Mouse (Mus musculus): ENCODE results near the gene Amd1.
A peak's percentile ranks its signal among the peaks of the same experiment; 100 is the strongest.

The Amd1 gene

DNA sequence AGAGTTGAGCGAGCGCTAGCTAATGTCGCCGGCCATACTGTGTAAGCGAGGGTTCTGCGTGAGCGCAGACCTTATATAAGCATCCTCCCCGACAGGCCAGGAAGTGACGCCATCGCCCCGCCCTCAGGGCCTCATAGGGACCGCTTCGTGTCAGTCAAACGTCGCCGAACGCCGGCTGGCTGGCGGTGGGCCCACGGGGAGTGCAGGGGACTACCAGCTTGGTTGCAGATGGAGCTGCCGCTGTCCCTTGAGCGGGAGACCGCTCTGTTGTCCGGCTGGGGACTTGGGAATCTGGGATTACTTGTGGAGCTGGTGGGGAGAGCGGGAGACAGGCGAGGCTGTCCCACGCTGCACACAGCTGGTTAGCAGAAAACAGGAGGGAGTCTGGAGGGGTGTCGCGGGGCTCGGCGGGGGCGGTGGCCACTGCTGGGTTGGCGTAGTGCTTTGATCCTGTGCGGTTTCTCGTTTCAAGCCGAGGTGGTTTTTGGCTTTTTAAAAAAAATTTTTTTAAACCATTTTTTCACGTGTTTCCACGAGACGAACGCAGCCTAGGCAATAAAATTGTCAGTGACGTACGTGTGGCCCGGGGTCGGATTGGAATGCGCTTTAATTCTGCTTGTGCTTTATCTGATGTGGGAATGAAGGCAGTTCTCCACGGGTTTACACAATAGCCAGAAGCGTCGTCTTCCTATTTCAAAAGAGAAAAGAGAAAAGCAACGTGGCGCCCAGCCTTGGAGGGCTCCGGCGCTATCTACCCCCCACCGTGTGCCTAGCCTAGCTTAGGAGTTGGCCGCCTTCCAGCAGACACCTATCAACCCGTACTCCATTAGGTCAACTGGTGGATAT lies at the start of gene Amd1:
TSS of gene Amd1 (minus strand) at position 47 of the 846 bp plus-strand sequence.
- peak; percentile 96 for DNase-seq (ENCODE audit: low read depth, low spot score)

DNA sequence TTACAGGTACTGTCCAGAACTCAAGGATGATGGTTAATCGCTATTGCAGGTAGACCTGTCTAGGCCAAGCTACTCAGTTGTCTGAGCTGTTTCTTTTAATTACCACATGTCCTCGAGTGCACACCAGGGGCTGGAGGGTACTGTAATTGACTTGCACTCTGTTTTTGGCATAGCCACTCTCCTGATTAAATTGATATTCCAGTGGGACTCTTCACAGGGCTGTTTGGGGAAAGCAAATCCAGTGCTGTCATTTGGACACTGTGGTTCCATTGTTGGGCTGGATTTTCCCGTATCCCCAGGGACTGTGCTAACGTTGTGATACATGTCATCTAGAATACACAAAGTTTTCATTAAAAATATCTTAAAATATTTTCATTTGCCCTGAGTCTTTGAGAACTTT lies 49.2 kb upstream of the Amd1 start:
- no peak for DNase-seq (ENCODE audit: low read depth, low spot score)

DNA sequence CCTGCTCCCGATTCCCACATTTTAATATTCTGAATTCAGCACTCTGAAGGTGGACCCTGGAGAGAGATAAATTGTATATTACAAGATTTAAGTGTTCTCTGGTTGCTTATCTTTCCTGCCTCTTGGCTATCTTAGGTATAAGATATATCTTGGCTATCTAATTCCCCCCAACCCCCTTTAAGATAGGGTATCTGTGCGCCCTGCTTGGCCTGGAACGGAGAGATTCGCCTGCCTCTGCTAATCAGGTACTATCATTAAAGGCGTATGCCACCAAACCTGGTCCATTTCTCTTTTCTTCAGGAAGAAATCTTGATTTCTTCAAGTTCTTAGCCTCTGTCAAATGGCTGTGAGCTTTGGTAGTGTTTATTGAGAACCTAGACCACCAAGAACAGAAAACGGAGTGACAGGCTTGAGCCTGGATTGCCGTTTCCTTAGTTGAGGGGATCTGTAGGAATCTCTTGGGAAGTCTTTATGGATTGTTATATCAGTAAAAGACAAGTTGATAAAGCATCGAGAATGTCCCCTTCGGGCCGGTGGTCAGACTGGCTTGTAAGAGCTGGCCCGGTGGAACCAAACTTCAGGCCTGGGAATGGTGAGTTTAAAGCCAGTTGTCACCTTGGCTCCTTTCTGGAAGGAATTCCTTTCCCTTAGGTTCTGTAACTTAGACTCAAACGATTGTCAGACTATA lies 48.4 kb upstream of the Amd1 start:
- DNase-seq (ENCODE audit: low read depth, low spot score), result no peak

DNA sequence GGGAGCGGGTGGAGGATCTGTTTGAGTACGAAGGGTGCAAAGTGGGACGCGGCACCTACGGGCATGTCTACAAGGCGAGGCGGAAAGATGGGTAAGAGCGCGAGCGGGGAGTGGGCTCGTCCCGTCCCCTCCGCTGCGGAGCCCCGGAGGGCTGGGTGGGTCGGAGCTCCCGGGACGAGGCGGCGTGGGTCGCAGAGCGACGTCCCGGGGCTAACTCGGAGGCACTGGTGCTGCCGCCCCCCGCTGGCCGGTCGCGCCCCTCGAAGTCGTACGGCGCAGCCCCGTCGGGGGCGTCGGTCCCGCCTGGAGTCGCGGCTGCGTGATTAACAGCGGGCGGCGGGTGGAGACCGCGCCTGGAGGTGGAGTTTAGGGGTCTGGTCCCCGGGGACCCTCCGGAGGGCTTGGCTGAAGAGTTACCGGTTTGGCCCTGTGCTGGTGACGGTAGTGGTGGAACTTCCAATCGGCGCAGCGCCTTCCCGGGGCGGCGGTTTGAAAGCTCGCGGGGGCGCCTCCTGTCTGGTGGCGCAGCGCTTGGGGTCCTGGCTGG lies 47.7 kb upstream of the Amd1 start:
- DNase-seq (ENCODE audit: low read depth, low spot score), result no peak

DNA sequence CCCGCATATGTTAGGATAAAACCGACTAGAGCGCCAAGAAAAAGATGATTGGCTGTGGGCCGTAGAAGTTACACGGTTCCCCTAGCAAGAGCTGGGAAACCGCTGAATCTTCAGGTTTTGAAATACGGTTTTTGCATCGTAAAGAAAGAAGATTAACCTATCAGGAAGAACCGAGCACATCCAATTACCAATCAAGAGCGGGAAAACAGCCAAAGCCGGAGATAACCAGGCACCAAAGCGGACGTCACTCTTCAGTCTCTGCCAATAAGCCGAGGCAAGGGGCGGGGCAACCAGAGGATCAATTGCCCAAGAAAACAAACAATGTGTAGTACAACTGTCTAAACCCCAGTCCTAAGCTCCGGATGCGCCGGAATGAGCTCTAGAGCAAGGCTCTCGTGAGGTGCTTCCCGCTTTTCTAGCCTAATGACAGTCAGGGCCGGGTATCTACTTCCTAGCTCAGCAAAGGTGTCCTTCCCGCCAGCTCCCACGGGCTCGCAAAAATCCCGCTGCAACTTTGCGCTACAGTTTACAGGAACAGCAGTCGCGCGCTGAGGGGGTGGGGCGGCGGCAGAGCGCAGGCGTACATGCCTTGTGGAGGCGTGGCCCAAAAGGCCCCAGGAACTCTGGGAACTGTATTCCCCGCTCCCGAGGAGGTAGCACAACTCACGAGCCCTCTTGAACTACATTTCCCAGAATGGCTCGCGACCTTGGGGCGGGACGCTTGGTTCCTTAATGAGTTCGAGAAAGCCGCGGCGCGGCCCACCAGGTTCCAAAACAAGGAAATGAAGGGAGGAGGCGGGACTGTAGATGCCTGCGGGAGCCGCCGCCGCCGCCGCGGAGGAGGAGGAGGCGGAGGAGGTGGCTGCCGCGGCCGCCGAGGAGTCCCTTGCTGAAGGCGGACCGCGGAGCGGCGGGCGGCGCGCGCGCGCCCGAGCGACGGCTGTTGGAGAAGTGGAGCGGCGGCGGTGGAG lies 46.9 kb upstream of the Amd1 start:
- DNase-seq (ENCODE audit: low read depth, low spot score), result peak; percentile 99

DNA sequence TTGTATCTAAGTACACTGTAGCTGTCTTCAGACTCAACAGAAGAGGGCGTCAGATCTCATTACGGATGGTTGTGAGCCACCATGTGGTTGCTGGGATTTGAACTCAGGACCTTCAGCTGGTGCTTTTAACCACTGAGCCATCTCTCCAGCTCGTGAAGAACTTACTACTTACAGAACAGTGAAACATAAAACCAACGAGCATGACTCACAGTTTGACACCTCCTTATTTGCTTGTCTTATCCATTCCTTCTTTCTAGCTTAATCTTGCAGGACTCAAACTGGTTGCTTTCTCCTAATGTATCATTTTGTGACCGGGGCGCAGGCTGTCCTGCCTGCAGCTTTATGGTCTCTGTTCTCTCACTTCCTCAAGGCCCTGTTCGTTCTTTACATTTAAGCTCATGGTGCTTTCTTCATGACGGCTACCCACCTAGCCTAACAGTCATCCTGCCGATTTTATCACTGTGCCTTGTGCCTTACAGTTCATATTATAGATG lies 45.5 kb upstream of the Amd1 start:
- DNase-seq (ENCODE audit: low read depth, low spot score), result peak; percentile 32

DNA sequence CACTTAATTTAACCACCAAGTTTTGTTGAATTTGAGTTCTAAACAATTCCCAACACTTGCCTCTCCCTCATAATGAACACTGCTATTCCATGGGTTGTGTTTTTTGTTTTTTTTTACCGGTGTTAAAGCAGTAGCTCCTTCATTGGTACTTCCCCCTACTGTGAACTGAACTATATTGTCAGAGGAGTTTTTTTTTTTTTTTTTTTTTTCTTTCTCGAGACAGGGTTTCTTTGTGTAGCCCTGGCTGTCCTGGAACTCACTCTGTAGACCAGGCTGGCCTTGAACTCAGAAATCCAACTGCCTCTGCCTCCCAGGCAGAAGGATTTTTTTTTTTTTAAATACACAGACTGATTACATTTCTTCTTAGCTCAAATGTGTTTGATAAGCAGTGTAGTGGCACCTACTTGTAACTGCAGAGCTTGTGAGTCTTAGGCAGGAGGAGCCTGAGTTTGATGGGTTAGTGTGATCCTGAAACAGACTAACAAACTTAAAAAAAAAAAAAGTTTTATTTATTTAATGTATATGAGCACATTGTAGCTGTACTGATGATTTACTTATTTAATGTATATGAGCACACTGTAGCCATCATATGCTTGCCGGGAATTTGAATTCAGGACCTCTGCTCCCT lies 44.9 kb upstream of the Amd1 start:
- DNase-seq (ENCODE audit: low read depth, low spot score), result no peak

DNA sequence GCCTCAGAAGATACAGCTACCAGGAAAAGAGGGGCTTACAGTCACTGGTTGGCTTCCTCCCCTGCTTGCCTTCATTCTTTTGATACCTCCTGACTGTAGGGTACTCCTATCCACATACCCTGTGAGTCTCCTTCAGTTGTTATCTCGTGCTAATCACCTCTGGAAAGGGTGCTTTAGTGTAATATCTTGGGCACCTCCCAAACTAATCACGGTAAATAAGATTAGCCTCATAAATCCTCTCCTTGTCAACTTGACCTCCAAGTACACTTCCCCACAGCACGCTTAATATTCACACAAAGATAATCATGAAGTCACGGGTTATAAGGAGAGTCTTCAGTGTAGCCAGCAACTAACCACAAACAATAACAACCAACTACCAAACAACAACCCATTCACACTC lies 40.0 kb upstream of the Amd1 start:
- DNase-seq (ENCODE audit: low read depth, low spot score), result no peak

DNA sequence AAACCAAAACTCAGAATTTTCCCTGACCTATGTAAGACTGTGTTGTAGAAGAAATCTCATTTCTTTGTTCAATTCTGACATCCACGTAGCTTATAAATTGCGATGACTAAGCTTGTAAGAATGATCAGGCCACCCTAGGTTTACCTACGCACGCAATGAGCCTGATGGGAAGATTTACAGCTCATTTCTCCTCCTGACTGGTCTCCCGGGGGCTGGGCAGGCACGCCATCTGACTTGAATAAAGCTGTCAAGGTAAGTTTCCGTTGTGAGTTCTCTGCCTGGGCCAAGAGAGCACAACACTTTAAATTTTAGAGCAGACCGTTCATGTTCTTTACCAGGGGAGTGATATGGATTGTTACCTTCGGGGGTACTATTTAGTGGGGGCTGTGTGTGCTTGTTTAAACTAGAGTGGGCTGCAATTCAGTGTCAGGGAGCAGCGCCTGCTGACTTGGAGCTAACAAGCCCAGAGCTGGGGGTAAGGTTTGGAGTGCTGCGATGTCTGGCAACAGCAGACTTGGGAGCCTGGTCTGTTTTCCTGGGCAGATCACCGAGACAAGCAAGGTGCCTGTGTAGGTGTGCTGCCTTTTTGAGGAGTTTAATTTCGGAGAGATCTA lies 37.5 kb upstream of the Amd1 start, which contains the start of gene Cdk19:
TSS of gene Cdk19 (plus strand) at position 214 of the 614 bp plus-strand sequence.
- no peak for DNase-seq (ENCODE audit: low read depth, low spot score)

DNA sequence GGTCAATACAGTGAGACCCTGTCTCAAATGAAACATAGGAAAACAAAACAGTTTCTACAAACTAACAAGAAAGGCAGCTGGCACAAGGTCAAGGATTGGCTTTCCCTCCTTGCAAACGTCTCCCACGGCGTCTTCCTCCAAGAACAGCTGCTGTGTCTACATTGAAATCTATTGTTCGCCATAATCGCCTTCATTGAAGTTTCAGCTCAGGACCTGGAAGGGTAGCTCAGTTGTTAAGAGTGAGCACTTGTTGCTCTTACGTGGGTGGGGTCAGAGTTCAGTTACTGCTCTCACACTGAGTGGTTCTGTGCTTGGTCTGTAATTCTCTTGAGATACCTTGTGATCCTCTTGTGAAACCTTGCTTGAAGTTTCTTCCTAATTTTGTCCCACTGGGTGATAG lies 30.9 kb upstream of the Amd1 start:
- DNase-seq (ENCODE audit: low read depth, low spot score), result no peak

DNA sequence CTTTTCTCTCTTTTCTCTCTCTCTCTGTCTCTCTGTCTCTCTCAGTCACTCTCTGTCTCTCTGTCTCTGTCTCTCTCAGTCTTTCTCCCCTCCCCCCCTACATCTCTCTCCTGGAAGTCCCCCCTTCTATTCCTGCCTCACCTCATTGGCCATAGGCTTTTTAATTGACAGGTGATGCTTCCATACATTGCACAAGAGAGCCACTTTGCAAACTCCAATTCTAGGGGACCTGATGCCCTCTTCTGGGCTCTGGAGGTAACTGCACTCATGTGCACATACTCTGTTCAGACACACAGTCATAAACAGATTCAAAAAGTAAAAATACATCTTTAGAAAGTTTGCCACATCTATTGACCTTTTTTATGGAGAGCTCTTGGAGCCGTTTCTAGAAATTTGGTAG lies 28.3 kb upstream of the Amd1 start:
- DNase-seq (ENCODE audit: low read depth, low spot score), result no peak

DNA sequence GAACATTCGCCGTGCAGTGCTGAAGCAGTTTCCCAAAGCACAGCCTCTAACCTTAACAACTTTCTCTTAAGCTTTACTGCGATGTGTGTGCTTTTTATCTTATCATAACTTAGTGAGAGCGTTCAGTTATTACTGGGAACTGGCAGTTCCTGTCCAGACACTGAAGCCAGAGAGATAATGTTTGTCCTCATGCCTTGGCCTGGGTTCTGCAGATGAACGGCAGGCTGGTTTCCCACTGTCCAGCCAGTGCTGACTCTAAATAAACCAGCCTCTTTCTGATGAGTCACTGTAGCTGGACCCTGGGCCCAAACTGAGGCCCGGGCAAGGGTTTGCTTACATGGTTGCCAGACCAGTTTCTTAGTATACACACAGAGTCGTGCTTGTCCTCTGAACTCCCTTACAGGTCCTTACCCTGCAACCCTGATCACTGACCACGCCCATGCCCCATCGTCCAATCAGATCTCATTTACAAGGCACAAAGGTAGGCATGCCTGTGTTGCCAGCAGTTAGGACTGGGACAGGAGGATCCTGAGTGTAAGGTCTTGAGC lies 26.1 kb upstream of the Amd1 start:
- peak; percentile 70 for DNase-seq (ENCODE audit: low read depth, low spot score)

DNA sequence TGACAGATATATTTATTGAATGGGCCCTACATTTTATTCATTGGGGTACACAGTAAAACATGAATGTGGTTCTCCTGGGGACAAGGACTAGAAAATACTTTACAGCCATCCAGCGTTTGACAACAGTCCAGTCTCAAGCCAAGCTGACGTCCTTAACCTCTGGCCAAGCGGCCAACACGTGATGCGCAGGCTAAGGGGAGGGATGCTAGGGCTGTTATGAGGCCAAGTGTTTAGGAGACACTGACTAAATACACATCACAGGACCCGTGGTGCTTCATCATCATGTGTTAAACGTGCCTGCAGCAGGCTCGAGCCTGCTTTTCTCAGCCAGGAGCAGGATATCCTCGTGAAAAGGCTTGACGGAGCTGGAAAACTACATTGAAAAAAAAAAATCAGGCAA lies 18.3 kb upstream of the Amd1 start:
- no peak for DNase-seq (ENCODE audit: low read depth, low spot score)

DNA sequence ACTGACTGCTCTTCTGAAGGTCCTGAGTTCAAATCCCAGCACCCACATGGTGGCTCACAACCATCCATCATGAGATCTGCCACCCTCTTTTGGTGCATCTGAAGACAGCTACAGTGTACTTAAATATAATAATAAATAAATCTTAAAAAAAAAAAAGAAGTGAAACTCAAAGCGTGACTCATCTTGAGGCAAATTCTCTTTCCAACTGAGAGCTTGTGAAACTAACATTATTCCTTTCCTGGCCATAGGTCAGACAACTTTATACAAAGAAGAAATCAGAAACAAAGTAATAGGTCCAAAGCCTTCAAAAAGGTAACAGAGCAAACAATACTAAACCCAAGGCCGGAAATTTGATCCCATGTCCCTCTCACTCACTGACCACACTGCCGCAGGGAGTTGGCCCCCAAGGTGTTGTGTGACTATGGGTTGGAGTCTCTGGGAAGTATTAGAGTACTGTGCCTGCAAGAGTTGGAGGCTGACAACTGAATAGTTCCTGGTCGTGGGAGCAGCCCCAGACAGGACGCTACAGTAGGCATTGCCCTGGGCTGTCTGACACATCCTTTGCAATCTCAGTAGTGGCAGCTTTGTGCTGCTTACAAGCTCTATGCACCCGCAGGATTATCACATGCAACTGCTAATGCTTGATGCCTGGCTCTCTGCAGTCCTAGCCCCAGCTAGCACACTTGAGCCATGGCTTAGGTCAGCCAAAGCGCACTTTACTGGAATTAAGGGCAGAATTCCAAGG lies 15.0 kb upstream of the Amd1 start:
- DNase-seq (ENCODE audit: low read depth, low spot score), result no peak

DNA sequence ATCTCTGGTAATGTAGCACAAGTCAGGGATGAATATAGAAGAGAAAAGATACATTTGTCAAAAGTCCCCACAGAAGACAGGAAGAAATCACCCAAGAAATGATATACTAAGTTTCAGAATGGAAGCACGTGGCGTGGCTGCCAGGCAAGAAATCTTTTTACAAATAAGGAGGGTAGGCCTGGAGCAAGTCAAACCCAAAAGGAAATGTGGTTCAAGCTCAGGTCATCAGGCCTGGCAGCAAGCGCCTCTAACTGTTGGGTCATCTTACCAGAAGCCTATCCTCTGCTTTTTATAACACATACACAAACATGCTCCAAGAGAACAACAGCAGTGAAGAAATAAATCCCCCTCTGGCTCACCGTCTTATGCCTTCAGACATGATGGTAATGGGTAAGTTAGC lies 10.8 kb upstream of the Amd1 start:
- DNase-seq (ENCODE audit: low read depth, low spot score), result no peak

DNA sequence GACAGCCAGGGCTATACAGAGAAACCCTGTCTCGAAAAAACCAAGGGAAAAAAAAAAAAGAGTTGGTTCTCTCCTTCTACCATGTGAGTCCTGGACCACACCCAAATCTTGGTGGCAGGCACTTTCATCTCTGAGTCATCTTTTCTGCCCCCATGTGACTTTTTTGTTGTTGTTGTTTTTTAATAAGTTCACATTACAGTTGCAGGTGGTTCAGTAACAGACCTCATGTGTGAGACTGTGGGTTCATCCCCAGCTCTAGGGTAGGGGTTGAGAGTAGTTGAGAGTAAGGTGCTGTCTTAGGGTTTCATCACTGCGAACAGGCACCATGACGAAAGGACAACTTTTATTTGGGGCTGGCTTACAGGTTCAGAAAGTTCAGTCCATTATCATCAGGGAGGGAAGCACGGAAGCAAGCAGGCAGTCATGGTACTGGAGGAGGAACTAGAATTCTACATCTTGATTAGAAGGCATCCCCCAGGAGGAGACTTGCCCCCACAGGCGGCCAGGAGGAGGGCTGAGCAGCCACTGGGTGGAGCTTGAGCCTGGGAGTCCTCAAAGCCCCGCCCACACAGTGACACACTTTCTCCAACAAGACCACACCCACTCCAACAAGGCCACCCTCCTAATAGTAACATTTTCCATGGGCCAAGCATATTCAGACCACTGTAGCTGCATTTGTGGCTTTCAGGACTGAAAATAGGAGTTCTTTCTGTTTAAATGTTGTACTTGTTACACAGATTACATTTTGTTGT lies 8.1 kb upstream of the Amd1 start:
- DNase-seq (ENCODE audit: low read depth, low spot score), result peak; percentile 78

DNA sequence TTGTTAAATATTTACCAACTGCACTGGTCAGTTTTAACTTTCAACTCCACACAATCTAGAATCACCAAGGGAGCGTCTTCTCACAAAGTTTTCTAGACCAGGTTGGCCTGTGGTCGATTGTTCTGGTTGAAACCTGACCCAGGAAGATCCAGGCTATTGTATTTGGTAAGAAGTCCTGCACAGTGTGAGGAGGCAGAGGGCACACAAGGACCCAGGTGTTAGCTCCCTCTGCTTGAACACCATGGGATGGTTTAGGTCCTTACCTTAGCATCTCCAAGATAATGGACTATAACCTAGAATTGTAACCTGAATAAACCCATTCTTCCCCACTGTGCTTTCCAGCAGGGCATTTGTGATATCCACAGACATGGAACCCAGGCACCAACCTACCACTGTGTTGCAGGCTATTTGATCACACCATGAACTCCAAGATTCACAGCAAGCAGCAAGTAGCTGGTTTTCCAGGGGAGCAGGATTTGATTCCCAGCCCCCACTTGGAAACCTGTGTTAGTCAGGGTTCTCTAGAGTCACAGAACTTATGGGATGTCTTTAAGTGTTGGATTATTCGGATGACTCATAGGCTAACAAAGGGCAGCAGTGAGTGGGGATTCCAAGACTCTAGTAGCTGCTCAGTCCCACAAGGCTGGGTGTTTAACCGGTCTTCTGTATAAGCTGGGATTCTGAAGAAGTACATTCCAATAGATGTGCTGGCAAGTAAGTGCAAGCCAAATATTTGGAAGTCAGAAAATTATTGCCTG lies 6.0 kb upstream of the Amd1 start:
- DNase-seq (ENCODE audit: low read depth, low spot score), result no peak

DNA sequence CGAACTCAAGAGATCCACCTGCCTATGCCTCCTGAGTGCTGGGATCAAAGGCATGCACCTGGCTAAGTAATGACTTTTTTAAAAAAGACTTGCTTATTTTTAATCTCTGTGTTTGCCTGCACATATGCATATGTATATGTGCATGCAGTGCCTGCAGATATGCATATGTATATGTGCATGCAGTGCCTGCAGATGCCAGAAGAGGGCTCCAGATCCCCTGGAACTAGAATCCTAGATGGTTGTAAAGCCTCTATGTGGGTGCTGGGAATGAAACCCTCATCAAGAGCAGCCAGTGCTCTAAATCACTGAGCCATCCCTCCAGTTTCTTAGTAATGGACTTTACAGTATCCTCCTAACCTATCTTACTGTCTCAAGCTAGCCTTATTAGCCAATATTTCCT lies 4.0 kb upstream of the Amd1 start:
- no peak for DNase-seq (ENCODE audit: low read depth, low spot score)
